Mouse (Mus musculus) heart, adult 8-10 months (tissue): ENCODE measurements around the gene Aig1. TPM values are rescaled to one million over a fixed set of nuclear protein-coding genes. Genes with fewer than 3 reads are reported as not detected.
"Not testable (repeated sequence)": the region's sequence is repeated elsewhere in the genome, so short reads cannot be mapped to it uniquely, and the experiment has no call there.

Source experiments
- DNase-seq: peaks from one replicate; pipeline ENCODE4 v3.0.0; 2022; ENCODE audit warnings: low spot score
- total RNA-seq, 4 experiments: library from RNA; stranded (reverse); gene quantifications; 2 replicates each; pipeline ENCODE4 v1.2.4; 2022

The Aig1 gene
- total RNA-seq = 10 to 100 TPM; 58.1 to 65.1 (median 58.9) TPM

DNA sequence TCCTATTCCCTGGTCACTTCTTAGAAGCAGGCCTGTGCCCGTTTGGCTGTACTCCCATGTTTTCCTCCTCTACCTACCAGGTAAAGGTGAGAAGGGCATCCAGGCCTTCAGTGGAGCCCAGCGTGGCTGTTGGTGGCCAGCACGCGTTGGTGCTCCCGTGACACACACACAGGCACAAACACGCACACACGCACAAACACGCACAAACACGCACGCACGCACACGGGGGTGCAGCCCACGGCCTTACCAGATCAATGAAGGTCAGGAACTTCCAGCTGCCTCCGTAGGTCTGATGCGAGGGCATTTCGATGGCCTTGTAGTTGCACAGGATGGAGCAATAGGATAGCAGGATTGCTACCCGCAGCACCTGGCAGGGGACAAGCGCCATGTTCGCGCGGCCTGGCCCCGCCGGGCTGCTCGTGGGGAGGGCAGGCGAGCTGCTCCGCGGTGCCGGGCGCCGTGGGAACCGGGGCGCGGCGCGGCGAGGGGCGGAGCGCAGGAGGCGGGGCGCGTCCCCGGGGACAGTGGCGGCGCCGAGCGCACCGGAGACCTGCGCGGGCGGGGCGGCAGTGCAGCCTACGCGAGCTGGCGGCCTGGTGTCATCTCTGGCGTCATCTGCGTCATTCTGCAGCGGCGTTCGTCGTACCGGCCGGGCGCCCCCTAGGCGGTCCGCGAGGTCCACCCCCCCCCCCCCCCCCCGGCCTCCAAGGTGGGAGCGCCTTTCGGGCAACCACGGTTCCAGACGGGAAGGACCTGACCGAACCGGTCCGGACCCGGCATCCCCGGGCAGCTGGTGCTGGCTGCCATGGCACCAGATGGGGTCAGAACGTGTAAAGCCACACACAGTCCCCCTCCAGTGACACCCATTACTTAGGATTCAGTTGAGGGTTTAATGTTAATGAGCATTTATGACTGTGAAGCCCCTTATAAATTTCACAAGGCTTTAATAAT lies at the start of gene Aig1:
TSS of gene Aig1 (minus strand) at position 610 of the 951 bp plus-strand sequence.
- DNase-seq = peak; percentile 62

DNA sequence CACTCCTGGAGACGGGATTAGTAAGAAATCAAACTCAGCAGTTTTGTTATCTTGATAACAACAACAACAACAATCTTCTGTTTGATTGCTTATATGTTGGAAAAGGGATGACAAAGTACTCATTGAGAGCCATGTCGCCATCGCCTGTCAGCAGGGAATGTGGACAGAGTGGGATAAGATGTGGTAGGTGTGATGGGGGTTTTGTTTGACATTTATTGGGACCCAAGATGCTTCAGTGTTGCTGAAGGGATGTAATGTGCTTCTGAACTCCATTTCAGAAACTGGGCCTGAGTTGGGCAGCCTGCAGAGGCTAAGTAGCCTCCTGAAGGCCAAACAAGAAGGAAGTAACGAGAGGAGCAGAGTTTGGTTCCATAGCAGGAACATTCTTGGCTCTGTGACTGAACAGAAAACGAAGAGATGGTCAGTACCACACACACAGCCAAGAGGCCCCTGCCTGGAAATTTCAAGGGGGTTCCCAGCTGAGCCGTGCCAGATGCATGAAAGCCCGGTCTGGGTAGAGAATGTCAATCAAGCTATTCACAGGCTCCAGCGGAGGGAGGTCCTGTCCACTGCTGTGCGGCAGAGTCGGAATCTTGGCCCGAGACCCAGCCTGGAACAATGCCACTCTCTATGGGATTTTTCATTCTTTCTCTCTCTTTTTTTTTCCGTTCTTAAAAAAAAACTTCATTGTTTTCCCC lies 48.0 kb upstream of the Aig1 start:
- no peak for DNase-seq

DNA sequence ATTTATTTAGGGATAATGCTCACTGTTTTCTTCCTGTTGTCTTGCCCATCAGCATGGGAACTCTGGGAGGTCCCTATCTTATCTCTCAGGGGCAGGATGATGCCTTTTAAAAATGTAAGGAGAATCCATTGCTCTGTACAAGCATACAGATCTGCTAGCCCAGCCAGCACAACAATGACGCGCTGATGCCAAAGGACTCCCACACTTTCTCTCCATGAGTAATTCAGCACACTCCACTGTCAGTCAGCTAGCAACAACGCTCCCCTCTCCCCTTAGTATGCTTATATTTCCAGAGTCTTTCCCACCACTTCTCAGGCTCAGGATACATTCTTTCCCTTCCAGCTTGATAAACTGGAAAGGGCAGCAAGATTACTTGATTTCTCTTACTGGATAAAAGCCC lies 46.4 kb upstream of the Aig1 start:
- DNase-seq = no peak

DNA sequence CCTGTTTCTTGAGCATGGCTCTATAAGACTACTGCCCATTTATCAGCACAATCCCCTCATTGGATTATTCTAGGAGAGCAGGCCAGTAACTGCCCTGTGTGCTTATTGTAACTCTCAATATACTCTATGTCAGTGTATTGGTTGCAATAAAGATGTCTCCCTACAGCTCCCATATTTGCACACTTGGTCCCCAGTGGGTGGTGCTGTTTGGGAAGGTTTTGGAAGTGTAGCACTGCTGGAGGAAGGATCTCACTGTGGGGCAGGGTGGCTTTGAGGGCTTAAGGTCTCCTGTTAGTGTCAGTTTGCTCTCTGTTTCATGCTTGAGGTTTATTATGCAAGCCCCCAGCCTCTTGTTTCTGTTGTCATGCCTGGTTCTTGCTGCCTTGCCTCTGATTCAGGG lies 44.9 kb upstream of the Aig1 start:
- no peak for DNase-seq

DNA sequence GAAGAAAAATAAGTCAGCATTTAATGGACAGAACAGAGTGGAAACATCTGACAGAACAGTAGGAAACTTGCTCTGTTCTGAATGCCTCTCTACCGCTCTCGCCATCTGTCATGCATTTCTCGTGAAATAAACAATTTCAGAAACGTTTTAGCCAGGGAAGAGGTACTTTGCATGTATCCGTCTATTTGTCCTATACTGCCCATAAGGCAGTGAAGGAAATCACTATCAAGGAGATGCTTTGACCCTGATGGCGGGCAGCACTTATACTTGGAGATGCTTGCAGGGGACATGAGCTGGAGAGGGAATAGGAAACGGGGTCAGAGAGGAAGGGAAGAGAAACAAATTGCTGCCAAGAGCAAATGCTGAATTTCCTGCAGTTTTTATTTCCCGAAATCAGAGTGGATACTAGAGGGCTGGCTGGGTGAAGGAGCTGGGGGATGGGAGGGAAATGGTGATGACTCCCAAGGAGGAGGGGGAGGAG lies 37.5 kb upstream of the Aig1 start:
- DNase-seq = no peak

DNA sequence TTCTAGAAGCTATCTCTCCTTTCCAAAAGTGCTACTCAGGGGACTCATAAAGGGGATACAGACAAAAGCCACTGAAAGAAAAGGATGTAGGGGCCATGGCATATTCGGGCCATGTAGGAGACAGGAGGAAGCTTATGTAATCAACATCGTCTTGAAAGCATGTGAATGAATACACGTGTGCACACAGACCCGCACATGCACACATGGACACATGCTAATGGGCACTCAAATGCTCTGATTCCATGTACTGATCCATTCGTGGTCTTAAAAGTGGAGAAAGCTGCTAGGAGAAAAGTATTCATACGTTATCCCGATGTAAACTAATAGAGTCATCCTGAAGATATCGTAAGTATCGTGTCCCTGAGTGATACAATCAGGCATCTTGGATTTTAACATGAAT lies 36.8 kb upstream of the Aig1 start:
- DNase-seq = no peak

DNA sequence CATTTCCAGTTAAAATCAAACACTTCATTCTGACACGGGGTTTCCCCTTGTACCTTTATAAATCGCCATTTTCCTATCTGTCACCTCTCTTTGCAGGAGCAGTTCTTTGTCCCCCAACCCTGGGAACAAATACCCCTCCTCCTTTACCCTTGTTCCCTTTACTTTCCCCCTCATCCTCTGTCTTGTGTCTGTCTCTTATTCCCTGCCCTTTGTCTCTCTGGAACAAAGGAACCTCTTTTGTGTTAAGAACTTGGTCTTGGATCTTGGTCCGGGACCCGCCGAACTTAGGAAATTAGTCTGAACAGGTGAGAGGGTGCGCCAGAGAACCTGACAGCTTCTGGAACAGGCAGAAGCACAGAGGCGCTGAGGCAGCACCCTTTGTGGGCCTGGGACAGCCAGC lies 24.0 kb upstream of the Aig1 start:
- DNase-seq = not testable (repeated sequence)

DNA sequence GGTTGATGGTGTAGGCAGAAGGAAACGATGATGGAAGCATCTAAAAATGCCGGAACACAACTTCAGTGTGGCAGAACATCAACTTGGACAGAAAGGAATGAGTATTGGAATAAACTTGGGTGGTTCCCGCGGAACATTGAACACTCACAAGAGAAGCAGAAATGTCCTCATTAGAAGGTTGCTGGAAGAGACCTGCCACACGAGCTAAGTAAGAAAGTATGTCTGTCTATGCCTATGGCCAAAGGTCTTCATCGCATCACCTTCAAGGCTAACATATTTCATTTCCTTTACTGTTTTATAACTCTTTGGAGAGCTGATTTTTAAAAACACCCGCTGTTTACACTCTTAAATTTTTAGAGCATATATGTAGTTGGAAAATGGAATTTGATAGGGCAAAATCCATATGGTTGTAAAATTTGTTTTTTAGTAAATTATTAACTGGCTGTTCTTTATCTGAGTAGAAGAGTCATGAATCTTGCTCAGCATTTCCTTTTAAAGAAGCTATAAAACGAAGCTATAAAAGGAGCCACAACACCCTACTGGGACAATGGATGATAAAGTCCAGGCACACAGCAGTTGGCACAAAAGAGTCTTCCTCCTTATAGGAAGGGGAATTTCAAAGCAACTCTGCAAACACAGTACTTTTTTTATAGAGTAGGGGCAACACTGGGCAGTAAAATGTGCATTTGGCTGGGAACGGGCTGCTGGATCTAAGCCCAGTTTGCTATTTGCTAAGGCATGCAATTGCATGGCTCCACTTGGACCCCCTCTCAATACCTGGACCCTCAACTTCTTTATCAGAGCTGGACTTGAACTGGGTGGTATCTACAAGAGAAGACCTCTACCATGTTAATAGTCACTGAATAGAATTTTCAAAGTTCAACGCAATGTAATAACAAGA lies 14.4 kb upstream of the Aig1 start:
- DNase-seq = no peak

DNA sequence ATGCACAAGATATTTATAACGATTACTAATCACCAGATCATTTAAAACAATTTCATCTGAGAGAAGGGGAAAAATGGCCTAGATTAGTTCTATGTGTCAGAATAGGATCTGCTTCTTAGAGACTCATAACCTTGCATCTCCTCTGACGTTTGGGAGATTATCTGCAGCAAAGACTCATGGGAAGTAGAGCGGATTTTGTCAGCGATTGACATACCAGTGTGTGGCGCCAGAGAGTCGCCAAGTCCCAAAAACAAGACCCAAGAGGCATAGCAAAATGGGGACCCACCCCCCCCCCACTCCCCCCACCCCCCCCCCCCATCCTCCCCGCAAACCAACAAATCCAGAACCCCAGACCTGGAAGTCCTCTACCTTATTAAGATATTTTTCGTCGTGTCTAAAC lies 13.7 kb upstream of the Aig1 start:
- no peak for DNase-seq

DNA sequence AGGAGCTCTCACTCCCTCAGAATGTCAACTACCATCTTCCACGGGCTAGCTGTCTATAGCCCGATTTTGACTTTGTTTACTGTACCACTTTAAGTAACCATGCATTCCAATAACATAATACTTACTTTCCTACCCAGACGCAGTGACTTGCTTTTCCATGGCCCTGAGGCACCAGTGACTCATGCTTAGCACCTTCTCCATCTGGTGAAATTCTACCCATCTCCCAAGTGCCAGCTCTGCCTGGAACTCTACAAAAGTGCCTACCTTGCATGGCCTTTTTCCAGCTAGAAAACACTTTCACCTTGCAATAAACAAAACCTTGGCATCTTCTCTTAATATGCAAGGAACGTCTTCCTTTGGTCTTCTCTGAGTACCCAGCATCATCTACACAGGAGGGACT lies 9.9 kb upstream of the Aig1 start:
- no peak for DNase-seq

DNA sequence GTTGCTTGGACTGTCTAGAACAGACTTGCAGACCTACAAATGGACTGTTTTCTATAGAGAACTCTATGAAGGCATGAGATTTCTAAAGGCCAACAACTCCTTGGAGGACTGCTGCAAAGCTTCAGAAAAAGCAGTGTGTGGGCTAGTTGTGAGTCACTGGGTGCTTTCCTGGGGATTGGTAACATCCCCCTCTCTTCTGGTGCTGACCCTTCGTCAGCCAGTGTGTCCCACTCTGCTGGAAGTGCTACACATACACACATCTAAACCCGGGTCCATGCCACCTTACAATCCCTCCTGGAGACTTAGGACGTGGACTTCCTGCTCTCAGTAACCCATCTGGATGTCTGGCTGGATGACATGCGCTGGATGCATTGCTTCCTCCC lies 6.2 kb upstream of the Aig1 start:
- no peak for DNase-seq

DNA sequence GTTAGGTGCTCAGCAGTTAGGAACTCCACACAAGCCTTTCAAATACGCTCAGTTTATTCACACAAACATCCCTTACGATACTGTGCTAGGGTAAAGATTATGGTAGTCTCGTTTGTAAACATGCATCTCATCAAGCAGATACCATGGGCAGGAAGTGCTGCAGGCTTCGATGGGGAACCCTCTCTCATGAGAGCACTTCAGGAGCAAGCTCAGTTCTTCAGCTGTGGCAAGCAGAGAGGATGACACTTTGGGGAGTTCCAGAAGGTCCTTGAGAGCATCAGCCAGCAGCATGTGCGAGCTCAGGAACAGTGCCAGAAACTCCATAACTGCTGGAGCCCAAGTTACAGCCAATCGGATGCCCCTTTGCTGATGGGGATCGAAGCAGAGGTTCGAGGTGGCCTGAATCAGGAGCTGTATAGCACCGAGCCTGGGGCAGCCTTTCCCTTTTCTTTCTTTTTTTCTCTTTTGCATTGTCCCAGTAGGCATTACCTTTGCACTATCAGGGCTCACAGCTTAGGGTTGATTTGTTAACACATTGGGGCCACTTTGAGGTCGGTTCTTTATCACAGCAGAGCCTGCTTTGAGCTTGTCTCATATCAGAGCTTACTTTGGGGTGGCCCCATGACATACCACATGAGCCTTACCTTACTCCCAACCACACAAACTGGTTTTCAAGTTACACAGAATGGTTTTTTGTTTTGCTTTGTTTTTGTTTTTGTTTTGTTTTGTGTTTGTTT lies 5.7 kb upstream of the Aig1 start:
- DNase-seq = no peak

DNA sequence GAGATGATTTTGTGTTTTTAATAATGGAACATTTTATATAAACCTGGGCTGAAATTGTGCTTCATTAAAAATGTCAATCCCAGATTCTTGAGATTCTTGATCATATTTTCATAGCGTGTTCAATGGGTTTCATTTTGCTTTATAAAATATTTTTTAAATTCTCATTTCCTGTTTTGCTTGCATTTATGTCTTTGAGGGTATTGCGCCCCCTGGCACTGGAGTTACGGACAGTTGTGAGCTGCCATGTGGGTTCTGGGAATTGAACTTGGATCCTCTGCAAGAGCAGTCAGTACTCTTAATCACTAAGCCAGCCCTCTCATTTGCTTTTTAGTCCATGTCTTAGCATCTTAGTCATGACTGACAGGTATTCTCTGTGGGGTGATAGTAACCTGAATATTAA lies 1.8 kb upstream of the Aig1 start:
- no peak for DNase-seq

DNA sequence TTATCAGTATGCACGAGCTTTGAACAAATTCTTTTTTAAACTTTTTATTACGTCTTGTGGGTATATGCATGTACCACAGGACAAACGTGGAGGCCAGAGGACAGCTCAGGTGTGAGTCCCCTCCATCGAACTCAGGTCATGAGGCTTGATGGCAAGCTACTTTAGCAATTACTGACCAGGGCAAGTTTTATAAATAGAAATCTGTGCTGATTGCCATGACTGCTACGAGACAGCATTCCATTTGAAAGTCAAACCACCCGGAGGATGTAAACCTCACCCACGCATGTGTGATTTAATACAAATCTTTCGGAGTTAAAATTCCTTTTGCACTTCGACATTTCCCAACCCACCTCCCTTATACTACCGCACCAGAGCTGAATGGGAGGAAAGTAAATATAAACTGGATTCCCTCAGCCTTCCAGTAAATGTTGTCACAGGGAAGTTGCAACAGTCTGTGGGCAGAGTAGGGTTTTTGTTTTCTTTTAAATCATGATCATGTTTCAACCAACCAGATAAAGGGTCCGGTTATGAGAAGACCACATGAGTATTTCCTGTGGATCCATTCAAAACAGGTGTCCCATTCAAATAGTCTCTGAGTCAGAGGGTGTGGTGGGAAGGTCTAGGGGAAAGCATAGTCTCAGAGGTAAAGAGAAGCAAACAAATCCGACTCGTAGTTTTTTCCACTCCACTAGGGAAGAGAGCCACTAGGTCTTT lies 699 bp upstream of the Aig1 start:
- peak; percentile 42 for DNase-seq

DNA sequence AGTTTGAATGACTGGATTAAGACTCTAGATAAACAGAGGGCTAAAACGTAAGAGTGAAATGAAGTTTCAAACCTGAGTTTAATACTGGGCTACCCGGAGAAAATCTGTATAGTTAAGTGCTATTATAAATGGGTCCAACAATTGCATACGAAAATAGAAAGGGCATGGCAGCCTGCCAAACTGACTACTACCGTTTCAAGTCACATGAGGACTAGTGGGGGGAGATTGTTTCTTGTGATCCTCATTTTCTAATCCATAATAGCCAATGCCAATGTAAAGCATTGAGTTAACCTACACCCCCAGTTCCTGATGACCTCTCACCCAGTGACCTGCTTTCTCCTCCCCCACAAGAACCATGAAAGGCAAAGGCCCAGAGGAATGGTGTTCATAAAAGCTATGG lies 2.4 kb downstream of the Aig1 start:
- peak; percentile 66 for DNase-seq

DNA sequence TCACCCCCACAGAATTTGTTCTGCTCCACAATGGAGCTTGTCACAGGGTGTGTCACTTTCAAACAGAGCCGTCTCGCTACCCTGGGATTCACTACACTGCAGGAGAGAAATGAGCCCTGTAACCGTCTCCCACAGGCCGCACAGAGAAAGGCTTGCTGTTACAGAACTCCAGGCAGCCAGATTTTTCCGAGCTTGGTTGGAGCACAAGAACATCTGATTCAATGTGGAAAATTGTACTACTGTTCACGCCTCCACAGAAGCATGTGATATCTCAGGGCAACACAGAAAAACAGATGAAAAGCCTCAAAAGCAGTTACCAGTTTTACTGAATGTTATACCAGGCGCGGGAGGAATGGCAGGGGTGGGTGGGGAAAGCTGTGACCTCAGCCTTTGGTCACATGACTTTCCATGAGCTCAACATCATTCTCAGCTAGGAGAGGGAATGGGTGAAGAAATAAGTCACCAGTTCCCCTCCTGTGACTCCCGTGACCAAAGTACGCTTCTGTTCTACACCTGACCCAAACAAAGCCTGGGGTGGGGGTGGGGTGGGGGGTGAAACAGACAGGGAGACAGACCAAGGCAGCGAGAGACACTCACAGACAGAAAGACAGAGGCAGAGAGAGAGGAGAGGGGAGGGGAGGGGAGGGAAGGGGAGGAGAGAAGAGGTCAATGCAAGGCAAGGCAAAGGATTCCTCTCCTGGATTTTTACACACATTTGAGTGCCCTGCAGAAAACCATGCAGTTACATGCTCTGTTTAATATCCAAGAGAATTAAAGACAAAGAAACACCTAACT lies 7.5 kb downstream of the Aig1 start:
- DNase-seq = peak; percentile 18

DNA sequence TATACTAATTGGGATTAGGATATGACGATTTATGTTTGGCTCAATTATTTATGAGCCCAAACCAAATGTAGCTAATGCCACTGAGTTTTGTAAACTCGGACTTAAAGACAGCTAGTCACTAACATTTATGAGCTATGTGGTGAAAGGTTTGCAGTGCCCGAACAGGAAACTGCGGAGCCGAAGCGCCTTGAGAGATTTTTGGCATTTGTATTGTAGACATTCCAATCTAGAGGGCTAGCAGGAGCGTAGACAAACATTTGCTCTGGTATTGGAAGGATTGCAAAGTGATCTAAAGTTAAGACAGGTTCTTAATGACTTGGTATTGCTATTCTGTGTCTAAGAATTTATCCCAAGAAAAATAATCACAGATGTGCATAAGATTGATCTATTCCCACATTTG lies 12.3 kb downstream of the Aig1 start:
- DNase-seq = no peak

DNA sequence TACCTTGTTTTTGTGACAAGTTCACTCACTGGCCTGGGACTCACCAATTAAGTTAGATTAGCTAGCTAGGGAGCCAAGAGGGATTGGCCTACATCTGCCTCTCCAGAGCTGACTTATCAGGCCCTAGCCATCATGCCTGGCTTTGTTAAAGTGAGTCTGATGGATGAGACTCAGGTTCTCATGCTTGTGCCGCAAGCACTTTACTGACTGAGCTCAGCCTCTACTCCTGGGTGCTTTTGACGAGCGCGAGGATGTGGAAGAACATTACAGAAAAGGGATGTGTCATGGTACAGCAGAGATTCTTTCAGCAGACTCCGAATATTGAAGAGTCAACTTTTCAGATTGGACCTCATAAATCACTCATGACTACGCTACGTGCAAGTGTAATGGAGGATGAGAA lies 12.8 kb downstream of the Aig1 start:
- no peak for DNase-seq

DNA sequence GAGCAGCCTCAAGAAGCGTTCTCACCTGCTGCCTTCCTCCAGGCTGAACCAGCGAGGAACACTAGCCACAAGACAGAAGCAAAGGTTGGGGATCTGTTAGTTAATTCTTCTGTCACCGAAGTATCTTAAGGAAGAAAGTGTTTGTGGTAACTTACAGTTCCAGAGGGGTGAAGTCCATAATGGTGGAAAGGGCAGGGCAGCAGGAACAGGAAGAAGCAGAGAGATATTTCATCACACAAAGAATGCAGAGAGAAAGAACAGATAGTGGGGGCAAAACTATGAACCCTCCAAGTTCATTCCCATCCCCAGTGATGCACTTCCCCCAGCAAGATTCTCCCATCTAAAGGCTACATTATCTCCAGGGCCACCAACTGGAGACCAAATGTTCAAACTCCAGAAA lies 13.7 kb downstream of the Aig1 start:
- DNase-seq = no peak

DNA sequence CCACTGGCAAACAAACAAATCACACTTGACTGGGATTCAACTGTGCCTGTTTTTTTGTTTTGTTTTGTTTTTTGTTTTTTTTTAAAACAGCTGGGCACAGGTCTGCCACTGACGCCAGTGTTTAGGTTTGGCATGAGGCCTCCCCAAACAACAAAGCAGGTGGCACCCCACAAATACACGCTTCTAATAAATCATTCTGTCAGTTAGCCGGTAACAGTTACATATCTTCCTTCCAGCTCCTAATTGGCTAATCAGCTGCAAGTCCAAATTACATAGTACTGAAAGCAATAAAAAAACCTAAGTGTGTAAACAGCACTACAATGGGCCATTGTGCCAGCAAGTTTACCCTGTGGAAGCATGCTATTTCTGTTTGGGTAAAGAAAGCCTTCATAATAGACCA lies 18.7 kb downstream of the Aig1 start:
- DNase-seq = no peak
